Mouse (Mus musculus) brain, embryonic 18.5 days (tissue): Measurements from ENCODE around the gene Sumo1.
"Not testable (repeated sequence)": the region's sequence is repeated elsewhere in the genome, so short reads cannot be mapped to it uniquely, and the experiment has no call there.

ENCODE experiments used
- DNase-seq: peaks from one replicate; pipeline ENCODE4 v3.0.0-alpha.2; 2012; ENCODE audit warnings: low read depth, low spot score

The Sumo1 gene

DNA sequence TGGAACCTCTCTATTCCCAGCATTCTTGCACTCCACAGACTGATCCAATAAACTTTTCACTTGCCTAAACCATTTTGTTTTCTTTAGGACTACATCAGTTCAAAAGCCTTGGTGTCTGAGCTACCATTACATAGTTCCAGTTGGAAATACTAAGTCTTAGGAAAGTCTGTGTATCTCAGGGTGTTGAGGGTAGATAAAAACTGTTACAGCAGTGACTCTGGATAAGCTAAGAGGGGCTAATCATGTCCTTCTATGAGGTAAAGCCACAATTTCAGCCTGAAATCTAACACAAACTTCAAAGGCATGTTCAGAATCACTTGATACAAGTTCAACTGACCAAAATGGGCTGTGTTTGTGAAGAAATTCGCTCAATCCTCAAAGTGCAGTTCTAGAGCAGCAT lies 34.3 kb downstream of the Sumo1 start:
- no peak for DNase-seq

DNA sequence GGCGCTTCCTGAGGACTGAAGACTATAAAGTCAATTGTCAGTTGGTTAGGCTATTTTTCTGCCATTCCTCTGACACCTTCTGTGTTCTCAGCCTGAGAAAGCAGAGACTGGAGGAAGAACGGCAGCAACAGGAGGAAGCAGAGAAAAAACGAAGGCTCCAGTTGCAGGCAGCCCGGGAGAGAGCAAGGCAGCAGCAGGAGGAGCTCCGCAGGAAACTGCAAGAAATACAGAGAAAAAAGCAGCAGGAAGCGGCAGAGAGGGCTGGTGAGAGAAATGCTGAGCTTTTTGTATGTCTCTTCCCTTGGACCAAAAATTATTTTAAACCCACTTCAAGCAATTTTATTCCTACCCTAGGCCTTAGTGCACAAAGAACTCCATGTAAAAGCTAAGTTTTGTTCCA lies 37.6 kb downstream of the Sumo1 start:
- DNase-seq = no peak

DNA sequence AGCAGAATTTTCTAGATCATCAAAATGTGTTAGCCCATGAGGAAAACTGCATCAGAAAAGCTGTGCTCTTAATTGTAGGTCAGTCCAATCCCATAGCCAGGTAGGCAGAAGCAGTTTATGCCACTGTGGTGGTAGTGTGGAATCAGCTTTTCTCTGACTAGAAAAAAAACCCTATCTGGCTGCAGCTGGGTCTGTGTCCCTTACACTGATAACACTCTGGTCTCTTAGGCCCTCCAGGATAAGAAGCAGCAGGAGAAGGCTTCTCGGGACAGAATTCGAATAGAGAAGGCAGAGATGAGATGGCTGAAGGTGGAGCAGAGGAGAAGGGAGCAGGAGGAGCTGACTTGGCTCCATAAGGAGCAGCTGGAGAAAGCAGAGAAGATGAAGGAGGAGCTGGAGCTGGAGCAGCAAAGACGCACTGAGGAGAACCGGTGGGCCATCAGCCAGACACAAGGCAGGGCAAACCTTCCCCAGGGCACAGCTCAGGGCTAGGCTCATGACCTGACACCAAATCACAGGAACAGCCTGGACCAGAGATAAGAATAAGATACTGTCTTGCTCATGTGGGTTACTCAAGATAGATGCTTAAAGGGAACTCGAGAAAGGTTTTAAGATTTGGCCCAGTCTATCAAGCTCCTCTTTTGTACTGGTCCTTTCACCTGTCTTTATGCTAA lies 38.5 kb downstream of the Sumo1 start:
- DNase-seq = no peak

DNA sequence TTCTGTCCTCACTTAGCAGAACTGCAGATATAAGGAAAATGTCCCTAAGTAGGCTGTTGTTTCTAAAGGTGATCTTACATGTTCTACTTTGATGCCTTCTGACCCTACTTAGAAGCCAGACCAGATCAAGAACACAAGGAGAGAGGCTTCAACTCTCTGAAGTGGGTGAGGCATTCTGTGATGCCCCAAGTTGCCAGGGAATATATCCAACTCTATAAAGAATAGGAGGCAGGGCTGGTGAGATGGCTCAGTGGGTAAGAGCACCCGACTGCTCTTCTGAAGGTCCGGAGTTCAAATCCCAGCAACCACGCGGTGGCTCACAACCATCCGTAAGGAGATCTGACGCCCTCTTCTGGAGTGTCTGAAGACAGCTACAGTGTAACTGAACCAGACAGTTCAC lies 40.3 kb downstream of the Sumo1 start:
- not testable (repeated sequence) for DNase-seq

DNA sequence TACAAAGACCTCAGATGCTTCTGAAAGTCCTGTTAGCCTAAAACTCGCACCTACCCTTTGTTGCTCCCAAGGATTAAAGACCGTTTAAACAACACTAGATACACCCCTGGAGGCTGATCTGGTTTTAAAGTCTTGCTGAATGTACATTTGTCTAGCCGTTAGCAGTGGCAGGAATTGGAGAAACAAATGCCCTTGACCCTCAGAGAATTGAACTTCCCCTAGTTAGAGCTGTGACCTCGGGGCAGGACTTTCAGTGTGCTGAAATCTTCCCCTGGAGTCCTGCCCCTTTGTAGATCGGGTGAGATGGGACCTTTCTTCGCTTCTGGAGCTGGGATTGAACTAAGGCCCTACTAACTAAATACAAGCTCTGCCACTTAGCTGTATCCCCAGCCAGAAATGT lies 41.4 kb downstream of the Sumo1 start:
- no peak for DNase-seq

DNA sequence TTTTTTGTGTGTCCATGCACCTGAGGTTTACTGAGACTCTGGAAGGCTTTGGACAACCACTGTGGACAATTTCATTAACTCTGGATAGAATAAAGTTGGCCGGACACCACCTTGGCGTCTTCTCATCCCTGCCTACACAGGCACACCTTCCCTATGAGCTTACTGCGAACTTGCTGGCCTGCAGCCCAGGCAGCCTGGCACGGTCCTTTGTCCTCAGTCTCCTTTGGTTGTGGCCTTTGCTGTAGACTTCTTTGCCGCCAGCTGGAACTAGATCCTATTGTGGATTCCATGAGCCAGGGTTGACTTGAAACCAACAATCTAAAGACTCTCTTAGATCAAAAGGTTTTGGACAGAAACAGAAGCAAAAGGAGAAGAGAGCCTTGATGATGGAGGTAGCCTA lies 45.2 kb downstream of the Sumo1 start:
- DNase-seq = no peak

DNA sequence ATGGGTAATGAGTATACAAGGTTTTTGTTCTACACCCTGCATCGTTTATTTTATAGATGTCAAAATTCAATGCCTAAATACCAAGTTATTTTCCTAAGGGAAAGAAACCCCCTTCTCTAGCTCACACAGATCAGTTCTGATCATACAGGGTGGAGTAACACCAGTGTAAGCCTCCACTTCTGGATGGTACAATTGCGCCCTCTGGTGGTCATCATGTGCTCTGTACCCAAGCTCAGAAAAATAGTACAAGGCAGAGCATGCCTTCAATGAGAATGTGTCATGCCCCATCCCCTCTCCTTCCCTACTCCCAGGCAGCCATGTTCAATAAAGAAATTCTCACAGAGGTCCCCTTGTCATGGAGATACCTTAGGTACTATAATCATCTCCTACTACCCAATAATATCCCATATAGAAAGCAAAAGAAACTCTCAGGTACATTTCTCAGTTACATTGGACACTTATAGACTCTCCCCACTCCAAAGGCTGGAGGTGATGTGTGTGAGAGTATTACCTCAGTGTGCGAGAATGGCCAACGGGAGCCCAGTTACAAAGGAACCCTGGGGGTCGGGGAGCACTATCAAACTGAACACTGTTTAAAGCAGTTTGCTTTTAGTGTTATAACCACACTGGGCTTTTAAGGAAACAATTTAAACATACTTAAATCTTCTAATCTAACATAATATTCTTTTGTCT lies 47.2 kb downstream of the Sumo1 start:
- peak; percentile 74 for DNase-seq

DNA sequence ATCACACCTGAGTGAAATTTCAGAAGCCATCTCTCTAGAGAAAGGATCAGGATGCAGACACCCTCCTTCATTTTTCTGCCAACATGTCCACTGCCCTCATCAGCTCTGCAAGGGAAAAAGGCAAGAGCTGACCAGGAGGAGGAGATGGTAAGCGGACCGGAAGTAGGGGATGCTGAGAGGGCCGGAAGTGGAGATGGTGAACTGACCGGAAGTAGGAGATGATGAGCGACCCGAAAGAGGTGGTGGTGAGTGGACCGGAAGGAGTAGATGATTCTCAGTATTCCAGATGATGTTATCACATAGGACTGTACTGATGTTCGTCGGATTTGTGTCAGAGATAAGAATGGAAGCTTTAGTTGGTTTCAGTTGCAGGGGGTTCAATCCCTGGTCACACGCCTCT lies 51.4 kb downstream of the Sumo1 start:
- no peak for DNase-seq

DNA sequence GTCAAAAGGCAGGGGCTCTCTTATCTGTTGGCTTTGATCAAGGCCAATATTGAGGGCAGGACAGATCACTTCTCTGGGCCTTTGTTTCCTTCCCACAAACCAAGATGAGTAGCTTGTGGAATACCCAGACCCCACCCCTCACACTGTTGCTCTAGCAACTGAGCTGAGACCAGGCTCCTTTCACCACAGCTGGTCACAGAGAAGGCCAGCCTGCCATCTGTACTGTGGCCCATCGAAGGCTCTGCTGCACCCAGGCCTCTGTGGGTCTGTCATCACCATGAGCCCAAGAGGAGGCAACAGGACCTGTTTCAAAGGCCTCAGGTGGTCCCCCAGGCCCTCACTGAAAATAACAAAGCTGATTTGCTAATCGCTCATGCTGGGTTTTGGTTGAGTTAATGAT lies 55.6 kb downstream of the Sumo1 start:
- DNase-seq = no peak

DNA sequence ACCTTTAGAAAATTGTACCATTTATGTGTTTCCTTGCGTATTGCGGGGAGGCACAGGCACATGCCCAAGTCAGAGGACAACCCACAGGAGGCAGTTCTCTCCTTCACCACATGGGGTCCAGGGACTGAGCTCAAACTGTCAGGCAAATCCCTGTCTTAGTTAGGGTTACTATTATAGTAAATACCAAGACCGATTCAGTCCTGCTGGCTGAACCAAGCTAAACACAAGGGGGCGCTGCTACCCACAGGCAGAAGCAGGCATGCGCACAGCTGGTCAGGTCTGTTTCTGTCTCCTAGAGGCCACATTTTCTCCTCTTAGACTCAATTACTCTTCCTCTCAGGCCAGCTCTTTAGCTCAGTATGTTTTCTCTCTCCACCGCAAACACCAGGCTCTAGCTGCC lies 56.8 kb downstream of the Sumo1 start:
- DNase-seq = no peak

DNA sequence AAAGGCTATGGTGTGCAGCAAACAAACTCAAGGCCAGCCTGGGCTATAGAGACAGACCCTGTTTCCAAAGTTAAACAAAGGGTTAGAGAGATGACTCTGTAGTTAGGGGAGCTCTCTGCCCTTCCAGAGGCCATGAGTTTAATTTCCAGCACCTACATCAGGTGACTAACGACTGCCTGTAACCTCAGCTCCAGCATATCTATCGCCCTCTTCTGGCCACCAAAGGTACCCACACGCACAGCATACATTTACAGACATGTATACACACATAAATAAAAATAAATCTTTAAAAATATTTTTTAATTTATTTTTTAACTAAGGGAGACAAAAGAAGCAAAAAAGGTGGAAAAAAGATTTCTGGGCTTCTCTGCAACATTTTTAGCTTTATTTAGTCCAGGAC lies 59.7 kb downstream of the Sumo1 start:
- no peak for DNase-seq

DNA sequence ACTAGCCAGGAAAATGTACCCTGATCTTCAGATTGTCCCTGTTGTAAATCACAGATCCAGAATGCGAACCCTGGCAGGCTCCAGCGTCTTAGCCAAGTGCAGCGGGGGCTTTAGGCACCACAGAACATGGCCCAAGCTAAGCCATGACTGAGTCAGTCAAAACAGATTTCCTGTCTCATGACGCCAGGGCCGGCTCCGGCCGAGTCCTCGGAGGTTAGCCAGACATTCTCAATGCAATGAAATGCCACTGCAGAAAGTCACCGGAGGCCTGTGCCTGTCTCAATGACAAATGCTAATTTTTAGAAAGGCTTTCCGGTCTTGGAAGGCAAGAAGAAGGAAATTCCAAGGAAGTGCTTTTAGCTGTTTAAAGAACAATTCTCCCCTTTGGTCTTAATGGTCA lies 60.7 kb downstream of the Sumo1 start:
- no peak for DNase-seq

DNA sequence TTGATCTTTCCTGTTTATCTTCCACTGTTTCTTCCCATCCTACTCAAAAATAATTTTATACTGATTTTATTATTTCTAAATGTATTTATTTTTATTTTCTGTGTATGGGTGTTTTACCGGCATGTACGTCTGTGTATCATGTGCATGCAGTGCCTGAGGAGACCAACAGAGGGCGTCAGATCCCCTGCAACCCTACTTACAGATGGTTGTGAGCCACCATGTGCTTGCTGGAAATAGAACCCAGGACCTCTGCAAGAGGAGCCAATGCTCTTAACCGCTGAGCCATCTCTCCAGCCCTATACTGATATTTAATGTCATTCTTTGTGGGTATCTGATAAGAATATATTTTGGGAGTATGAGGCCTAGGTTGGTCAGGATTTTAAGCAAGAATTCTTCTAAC lies 61.2 kb downstream of the Sumo1 start:
- no peak for DNase-seq

DNA sequence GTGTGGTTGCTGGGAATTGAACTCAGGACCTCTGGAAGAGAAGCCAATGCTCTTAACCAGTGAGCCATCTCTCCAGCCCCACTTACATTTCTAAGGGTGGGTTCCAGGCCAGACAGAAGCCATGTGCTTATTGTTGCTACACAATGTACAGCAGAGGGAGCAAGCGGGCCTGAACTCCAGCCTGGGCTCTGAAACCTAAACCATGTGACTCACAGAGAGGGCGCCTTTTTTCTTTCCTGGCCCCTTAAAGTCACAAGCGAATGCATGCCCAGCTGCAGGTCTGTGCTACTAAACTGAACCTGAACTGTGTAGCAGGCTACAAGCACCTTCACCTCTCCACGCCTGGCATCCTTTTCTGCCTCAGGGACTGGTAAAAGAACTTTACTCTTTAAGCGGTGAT lies 61.7 kb downstream of the Sumo1 start:
- no peak for DNase-seq

DNA sequence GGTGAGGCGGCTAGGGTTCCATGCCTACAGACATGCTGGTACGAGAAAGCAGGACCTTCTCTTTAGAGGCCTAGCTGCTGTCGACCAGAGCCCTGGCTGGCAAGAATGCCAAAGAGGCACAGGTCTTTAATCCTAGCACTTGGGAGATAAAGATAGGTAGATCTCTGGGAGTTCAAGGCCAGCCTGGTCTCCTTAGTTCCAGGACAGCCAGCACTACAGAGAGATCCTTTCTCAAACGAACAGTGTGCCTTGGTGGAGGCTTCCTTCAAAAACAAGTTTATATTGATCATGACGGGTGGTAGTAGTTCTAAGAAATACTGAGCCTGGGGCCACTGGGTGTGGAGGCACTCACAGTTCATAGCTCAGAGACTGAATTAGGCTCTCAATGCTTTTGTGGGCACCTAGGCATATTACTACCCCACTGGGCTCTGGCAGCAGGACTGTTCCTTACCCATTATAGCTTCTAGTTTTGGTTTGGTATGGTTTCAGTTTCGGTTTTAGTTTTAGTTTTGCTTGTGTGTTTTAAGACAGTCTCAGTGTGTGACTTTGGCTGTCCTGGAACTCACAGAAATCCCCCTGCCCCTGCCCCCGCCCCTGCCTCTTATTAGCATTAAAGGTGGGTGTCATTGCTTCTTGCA lies 62.4 kb downstream of the Sumo1 start:
- DNase-seq = no peak

DNA sequence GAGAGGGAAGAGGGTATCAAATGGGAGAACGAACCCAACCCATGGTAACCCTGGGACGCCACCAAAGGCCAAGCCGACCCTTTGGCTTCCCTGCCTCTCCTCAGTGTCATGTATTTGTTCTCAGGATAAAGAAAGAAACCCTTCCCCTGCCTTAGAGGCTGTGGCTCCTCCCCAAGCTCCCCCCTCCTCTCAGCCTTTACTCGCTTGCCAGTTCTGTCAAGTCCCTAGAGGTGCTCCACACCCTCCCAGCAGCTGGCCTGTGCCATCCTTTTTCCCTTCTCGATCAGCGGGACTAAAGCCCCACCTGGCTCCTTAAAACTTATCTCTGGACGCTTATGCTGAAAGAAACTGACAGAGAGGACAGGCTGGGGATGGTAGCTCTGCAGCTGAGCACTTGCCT lies 63.6 kb downstream of the Sumo1 start:
- no peak for DNase-seq

DNA sequence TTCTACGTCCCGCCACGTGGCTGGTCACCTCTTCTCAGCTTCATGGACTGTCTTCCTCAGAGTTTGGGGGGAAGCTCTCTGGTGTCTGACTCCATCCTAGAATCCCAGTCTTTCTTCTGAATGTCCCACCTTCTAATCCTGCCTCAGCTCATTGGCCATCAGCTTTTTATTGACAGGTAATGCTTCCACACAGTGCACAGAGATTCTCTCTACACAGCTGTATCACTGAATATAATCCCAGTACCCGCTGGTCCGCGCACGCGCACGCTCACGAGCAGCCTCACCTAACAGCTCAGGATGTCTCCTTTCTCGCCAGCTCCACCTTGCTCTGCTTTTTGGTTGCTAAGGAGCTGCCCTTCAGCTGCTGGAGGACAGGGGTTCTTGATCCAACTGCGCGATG lies 64.2 kb downstream of the Sumo1 start:
- DNase-seq = no peak

DNA sequence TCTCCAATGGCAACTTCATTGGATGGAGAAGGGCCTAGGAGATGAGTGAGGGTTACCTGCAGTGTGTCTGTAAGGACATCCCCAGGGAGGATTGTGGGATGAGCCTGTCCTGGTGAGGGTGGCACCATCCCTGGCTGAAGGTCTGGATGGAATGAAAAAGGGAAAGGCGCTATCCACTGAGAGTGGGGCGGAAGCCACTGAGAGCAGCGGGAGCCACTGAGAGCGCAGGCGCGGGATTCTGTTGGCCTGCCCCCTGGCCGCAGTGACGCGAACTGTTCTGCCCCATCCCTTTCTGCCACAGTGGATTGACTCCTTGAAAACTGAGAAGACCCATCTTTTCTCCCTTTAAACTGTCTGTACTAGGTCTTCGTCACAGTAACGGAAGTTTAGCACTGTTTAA lies 66.7 kb downstream of the Sumo1 start:
- DNase-seq = no peak

DNA sequence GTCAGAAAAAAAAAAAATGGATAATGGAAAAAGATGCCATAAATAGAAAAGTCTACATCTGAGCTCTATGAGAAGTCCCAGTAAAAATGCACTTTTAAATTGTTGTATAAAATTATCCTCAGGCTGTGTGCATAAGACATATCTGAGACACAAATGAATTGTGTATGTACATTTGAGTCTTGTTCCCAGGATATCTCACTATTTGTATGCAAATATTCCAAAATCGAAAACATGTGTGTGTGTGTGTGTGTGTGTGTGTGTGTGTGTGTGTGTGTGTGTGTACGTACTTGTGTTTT lies 67.3 kb downstream of the Sumo1 start:
- no peak for DNase-seq

DNA sequence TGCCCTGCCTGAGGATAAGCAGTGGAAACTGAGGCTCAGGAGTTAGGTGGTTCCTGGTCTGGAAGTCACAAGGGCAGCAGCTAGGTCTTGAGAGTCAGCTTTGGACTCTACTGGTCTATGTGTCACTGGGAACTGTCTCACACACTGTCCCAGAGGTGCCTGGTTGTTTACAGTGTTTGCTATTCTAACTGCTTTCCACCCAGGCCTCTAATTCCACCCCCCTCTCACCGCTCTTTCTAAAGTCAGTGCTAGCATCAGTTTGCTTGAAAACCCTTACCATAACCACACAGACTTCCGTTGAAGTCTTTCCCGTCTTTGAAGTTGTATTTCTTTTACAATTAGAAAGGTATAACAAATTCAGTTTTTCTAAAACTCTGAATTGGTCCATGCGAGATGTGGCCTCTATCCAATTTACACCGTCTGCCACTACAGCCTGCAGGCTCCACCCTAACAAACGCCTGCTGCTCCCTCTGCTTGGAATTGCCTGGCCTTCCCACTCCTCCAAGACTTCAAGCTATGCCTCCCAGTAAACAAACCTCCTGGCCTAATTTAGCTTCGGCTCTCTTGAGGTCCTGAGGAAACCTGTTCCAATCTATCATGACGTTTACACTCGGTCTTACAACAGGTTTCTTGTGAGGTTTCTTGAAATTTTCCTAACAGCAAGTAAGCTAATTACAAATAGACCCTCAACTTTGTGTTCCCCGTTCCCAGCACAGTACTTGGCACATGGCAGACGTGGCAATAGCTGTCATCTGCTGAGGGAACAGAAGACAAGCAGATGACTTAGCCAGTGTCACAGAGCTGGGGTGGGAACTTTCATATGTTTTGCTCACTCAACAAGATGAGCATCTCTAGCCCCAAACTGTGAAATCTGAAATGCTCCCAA lies 67.9 kb downstream of the Sumo1 start:
- DNase-seq = peak; percentile 54

DNA sequence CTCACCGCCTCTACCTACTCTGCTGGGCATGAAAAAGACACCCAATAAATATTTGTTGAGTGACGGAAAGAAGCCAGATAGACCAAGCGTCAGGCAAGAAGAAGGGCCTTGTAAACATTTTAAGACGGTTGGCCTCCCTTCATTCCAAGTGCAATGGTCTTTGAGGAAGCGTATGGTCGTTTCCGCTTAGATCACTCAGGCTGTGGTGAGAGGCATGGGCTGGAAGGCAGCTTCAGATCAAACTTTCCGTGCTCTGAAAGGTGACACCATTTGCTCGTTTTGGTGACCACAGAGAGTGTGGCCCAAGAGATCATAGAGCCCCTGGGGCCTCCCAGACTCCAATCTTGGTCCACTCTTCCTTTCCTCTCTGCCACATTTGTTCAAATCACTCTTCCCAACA lies 75.0 kb downstream of the Sumo1 start:
- DNase-seq = no peak

DNA sequence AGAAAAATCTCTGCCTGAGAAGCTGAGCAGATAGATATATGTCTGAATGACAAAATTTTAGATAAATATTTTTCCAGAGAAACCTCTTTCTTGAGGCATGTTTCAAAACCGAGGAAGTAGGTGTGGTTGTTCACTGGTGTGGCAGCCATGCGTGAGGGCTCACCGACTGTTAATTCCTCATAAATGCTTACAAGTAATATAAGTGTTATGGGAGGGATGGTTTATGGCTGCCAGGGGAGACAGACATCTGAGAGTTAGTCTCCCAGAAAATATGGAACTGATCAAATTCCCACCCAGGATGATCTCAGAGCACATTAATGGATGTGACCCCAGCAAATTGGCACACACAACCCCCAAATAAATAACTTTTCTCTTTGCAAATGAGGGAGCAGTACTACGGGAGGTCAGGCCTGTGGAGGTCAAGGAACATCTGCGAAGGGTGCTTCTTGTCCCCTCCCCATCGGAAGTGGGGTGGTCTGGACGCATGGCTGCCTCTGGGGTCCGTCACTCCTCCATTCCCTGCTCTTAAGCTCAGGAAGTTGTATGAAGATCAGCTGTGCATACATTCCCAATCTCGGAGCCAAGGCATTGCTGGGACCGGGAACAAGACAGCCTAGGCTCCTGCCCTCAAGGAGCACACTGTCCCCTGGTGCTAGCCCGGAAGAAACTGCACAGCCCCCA lies 75.9 kb downstream of the Sumo1 start:
- no peak for DNase-seq
